Mouse (Mus musculus) myocyte (in vitro differentiated cells): ENCODE measurements around the gene Ankra2. TPM values are rescaled to one million over a fixed set of nuclear protein-coding genes. Genes with fewer than 3 reads are reported as not detected.
A peak's percentile ranks its signal among the peaks of the same experiment; 100 is the strongest.

Source experiments
- H3K27me3 ChIP-seq: one replicate; pipeline ENCODE4 v1.6.1; 2011; ENCODE audit not compliant: control insufficient read depth, insufficient read depth, insufficient read length
- H3K36me3 ChIP-seq: one replicate; pipeline ENCODE4 v1.6.1; 2011; ENCODE audit not compliant: control insufficient read depth, insufficient read depth
- H3K4me2 ChIP-seq: one replicate; pipeline ENCODE4 v1.6.1; 2011; ENCODE audit warnings: low read depth, control low read depth
- H3K4me3 ChIP-seq: one replicate; pipeline ENCODE4 v1.5.1; 2011; ENCODE audit warnings: mild to moderate bottlenecking, control low read depth, moderate library complexity
- H3K79me2 ChIP-seq: one replicate; pipeline ENCODE4 v1.6.1; 2011; ENCODE audit not compliant: control insufficient read depth, insufficient read depth
- H3ac ChIP-seq: one replicate; pipeline ENCODE4 v1.6.1; 2011; ENCODE audit not compliant: control insufficient read depth, insufficient read length
- CEBPB ChIP-seq: IDR thresholded peaks from 2 replicates; pipeline ENCODE4 v1.6.1; 2011; ENCODE audit warnings: mild to moderate bottlenecking, moderate library complexity; ENCODE audit not compliant: poor library complexity, insufficient read depth, severe bottlenecking
- E2F4 ChIP-seq: IDR thresholded peaks from one replicate; pipeline ENCODE4 v1.6.1; 2011; ENCODE audit warnings: mild to moderate bottlenecking, control low read depth, moderate library complexity; ENCODE audit not compliant: insufficient read depth
- MAX ChIP-seq: IDR thresholded peaks from one replicate; pipeline ENCODE4 v1.6.1; 2011; ENCODE audit warnings: low read depth, mild to moderate bottlenecking, control low read depth
- MYOD1 ChIP-seq, 3 experiments: IDR thresholded peaks; one replicate each; pipeline ENCODE4 v1.6.1; 2011; ENCODE audit warnings: control low read depth in 2 of 3, low read depth in 2 of 3, mild to moderate bottlenecking in 2 of 3, moderate library complexity in 1 of 3; ENCODE audit not compliant: insufficient read length in 2 of 3, control insufficient read depth in 1 of 3
- MYOG ChIP-seq, 3 experiments: IDR thresholded peaks; one replicate each; pipeline ENCODE4 v1.6.1; 2011; ENCODE audit warnings: control low read depth in 2 of 3, low read depth in 2 of 3, mild to moderate bottlenecking in 2 of 3; ENCODE audit not compliant: insufficient read length in 2 of 3, control insufficient read depth in 1 of 3, insufficient read depth in 1 of 3
- POLR2A ChIP-seq: IDR thresholded peaks from one replicate; pipeline ENCODE4 v1.6.1; 2011; ENCODE audit warnings: low read depth, mild to moderate bottlenecking, control low read depth, moderate library complexity; ENCODE audit not compliant: insufficient read length
- POLR2AphosphoS2 ChIP-seq: IDR thresholded peaks from one replicate; pipeline ENCODE4 v1.6.1; 2011; ENCODE audit warnings: low read depth, control low read depth; ENCODE audit not compliant: insufficient read length
- REST ChIP-seq: IDR thresholded peaks from one replicate; pipeline ENCODE4 v1.6.1; 2011; ENCODE audit warnings: mild to moderate bottlenecking, control low read depth, moderate library complexity; ENCODE audit not compliant: insufficient read depth, insufficient read length
- SRF ChIP-seq: IDR thresholded peaks from one replicate; pipeline ENCODE4 v1.6.1; 2011; ENCODE audit warnings: low read depth; ENCODE audit not compliant: control insufficient read depth, insufficient read length
- TCF12 ChIP-seq: IDR thresholded peaks from one replicate; pipeline ENCODE4 v1.6.1; 2011; ENCODE audit warnings: mild to moderate bottlenecking, control low read depth; ENCODE audit not compliant: poor library complexity, insufficient read depth, severe bottlenecking
- TCF3 ChIP-seq: IDR thresholded peaks from one replicate; pipeline ENCODE4 v1.6.1; 2011; ENCODE audit warnings: low read depth, control low read depth; ENCODE audit not compliant: insufficient read length
- USF1 ChIP-seq: IDR thresholded peaks from one replicate; pipeline ENCODE4 v1.6.1; 2011; ENCODE audit warnings: low read depth, mild to moderate bottlenecking, control low read depth, moderate library complexity
- polyA plus RNA-seq: library from polyadenylated mRNA; unstranded; fragments of >200 nt; fragmentation: generic; extraction: Trizol; gene quantifications from one replicate; pipeline ENCODE4 v1.2.1, GENCODE M21; 2012; ENCODE audit warnings: missing spikeins

Gene Ankra2
- polyA plus RNA-seq, 1 experiment, result 9.0 TPM

DNA sequence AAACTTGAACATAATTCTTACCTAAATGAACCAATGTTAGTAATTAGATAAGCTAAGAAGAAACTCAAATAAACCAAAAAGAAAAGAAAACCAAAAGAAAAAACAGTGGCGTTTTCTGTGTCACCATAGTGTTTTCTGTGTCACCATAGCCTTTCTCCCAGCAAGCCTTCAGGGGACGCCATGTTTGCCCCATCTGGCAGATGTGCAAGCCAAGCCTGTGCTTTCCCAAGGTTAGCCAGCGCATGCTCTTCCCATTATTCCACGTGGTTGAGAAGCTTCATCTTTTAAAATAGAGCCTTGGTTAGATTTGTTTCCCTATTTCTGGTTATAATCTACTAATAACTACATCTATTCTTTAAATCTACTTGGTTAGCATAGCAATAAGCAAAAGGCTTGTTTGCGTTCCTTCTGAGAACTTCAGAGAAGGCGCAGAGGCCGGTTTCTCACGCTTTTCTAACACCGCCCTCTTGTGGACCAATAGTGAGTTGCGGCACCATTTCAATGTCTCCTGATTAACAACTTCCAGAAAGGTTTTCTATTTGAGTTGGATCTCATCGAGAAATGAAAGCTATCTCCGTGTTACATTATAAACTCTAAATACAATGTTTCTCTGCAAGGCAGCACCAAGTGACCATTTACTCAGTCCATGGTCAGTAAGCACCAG, 22.8 kb upstream of the Ankra2 start:
- Histone ChIP-seq H3K4me3 (no peak overlapping the region), H3K4me2 (no peak overlapping the region), H3K79me2 (no peaks in the 10 kb centered on the region), H3ac (no peak overlapping the region), H3K36me3 (no peaks in the 10 kb centered on the region), H3K27me3 (peaks cover 12% of the 10 kb centered on the region)
- TF ChIP-seq TCF12 (no peak), E2F4 (no peak), USF1 (no peak), TCF3 (no peak), MYOG (IDR thresholded peaks at IDR 0.05; ENCODE audit: control insufficient read depth in 1 of 3, insufficient read depth in 1 of 3, insufficient read length in 2 of 3, low read depth in 2 of 3) (no peak), CEBPB (no peak), MAX (no peak), MYOD1 (IDR thresholded peaks at IDR 0.05; ENCODE audit: control insufficient read depth in 1 of 3, insufficient read length in 2 of 3, low read depth in 2 of 3) (no peak), REST (no peak), SRF (no peak), POLR2A (no peak), POLR2AphosphoS2 (no peak)

DNA sequence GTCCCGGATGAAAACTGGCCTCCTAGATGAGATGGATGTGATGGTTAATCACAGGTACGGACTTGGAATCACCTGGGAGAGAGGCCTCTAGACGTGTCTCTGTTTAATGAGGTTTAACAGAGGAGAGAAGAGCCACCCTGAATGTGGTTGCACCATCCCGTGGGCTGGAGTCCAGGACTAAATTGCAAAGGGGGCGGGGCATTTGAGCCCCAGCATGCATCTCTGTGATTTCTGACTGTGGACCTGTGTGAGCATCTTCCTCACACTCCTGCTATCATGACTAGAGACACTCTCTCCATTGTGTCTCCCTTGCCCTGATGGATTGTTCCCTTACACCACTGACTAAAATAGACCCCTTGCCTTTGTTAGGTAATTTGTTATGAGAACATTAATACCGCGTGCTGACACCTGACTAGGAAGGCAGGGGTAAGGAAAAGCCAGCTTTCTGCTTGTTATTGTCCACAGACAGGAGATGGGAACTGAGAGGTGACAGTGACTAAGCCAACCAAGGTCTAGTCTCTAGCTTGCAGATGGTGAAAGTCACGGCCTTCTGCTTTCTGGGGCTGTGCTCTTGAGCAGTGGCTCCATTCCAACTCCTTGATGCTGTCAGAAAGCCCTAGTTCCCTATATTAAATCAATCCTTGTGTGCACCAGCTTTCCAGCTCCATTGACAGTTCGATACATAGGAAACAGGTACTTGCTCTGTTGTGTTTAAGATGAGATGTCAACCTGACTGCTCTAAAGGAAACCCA, 21.2 kb upstream of the Ankra2 start:
- Histone ChIP-seq H3K4me2 (peak overlapping the region; percentile 60), H3K4me3 (no peak overlapping the region), H3K36me3 (no peaks in the 10 kb centered on the region), H3K79me2 (no peaks in the 10 kb centered on the region), H3K27me3 (peaks cover 12% of the 10 kb centered on the region), H3ac (no peak overlapping the region)
- no peak for TF ChIP-seq POLR2A
- no peak for TF ChIP-seq USF1
- TF ChIP-seq E2F4, result no peak
- no peak for TF ChIP-seq POLR2AphosphoS2
- TF ChIP-seq CEBPB, result no peak
- TF ChIP-seq TCF12, result no peak
- no peak for TF ChIP-seq TCF3
- no peak for TF ChIP-seq SRF
- no peak for TF ChIP-seq MAX
- TF ChIP-seq MYOG (IDR thresholded peaks at IDR 0.05; ENCODE audit: control insufficient read depth in 1 of 3, insufficient read depth in 1 of 3, insufficient read length in 2 of 3, low read depth in 2 of 3), result no peak
- TF ChIP-seq MYOD1 (IDR thresholded peaks at IDR 0.05; ENCODE audit: control insufficient read depth in 1 of 3, insufficient read length in 2 of 3, low read depth in 2 of 3), result no peak
- TF ChIP-seq REST, result no peak

DNA sequence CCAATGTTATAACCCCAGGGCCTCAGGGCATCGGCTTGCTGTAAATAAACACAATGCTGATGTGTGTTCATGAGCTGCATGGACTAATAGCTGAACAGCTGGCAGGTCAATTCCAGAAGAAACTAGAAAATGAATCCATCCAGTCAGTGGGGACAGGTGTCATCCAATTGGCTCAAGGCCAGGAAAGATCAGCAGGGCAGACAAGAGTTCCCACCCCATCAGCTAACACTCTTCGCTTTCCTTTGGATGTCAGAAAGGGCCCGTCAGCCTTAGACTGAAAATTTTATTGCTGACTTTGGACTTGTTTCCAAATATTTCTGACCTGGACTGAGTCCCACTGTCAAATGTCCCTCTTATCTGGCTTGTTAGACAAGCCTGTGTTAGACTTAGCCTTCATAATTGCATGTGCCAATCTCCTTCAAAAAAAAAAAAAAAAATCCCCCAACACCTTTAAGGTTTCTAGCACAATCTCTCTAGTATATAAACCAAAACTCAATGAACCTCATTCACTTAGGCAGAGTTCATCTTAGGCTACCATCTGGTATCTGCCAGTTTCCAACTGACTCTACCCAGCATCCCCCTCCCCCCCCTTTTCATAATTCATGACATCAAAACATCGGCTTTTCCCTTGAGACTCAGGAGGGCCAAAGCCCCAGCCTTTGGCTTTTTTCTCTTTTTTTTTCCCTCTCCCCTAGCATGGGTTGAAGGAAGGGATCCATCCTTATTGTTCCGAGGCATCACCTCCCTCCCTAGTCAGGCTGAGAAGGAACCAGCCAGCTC, 18.1 kb upstream of the Ankra2 start:
- Histone ChIP-seq H3K4me3 (no peak overlapping the region), H3K79me2 (no peaks in the 10 kb centered on the region), H3K27me3 (no peaks in the 10 kb centered on the region), H3K36me3 (peaks cover 12% of the 10 kb centered on the region), H3K4me2 (no peak overlapping the region), H3ac (no peak overlapping the region)
- TF ChIP-seq POLR2AphosphoS2 (no peak), E2F4 (no peak), REST (no peak), MYOG (IDR thresholded peaks at IDR 0.05; ENCODE audit: control insufficient read depth in 1 of 3, insufficient read depth in 1 of 3, insufficient read length in 2 of 3, low read depth in 2 of 3) (no peak), MAX (no peak), SRF (no peak), POLR2A (no peak), TCF12 (no peak), TCF3 (no peak)

DNA sequence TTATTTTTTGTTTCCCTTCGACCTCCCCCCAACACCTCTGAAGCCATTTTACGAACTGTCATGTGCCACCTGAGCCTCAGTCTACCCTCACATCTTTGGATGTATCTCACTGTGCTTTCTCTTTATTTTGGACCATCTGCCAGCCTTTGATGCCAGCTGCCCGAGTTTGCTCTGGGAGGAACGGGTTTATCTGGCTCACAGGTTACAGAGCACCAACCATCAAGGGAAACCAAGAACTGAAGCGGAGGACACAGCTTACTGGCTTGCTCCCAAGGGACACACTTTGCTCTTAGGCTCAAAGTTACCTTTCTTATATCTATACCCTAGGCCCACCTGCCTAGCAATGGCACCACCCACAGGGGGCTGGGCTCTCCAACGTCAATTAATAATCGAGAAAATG, 17.5 kb upstream of the Ankra2 start:
- Histone ChIP-seq H3K36me3 (peaks cover 17% of the 10 kb centered on the region), H3ac (no peak overlapping the region), H3K4me2 (no peak overlapping the region), H3K79me2 (no peaks in the 10 kb centered on the region), H3K4me3 (no peak overlapping the region), H3K27me3 (no peaks in the 10 kb centered on the region)
- no peak for TF ChIP-seq REST
- TF ChIP-seq SRF, result no peak
- no peak for TF ChIP-seq POLR2AphosphoS2
- TF ChIP-seq TCF12, result no peak
- TF ChIP-seq TCF3, result no peak
- TF ChIP-seq MAX, result no peak
- no peak for TF ChIP-seq E2F4
- no peak for TF ChIP-seq CEBPB
- TF ChIP-seq MYOG (IDR thresholded peaks at IDR 0.05; ENCODE audit: control insufficient read depth in 1 of 3, insufficient read depth in 1 of 3, insufficient read length in 2 of 3, low read depth in 2 of 3), result no peak
- TF ChIP-seq POLR2A, result no peak
- no peak for TF ChIP-seq USF1
